Mouse (Mus musculus): ENCODE data around the gene Ifitm3.

DNA sequence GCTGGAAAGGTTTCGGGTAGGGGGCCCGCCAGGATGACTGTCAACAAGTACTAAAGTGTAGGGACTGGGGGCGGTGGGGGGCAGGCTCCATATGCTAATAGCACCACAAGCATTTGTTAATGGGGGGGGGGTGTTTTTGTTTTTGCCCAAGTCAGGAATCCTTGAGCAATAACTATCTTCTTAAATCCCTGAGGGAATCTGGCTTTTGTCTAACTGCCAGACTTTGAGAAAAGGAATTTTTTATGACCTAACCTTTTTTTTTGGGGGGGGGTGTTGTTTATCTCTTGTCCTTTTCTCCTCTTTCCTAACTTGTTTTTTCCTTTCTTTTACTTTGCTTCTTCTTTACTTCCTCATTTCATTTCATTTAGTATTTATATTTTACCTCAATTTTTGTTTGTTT, 35.1 kb downstream of the Ifitm3 start:
- no peak for TF ChIP-seq CTCF (IDR thresholded peaks at IDR 0.05; ENCODE audit: low read depth, low read length)
- no peak for TF ChIP-seq GATA2 (IDR thresholded peaks at IDR 0.05; ENCODE audit: borderline replicate concordance, low read depth, low read length)
- TF ChIP-seq POLR2AphosphoS5 (IDR thresholded peaks at IDR 0.05; ENCODE audit: insufficient replicate concordance, low read depth, low read length), result no peak

All from G1E (cell line).